Mouse (Mus musculus) skeletal muscle tissue, postnatal 0 days (tissue): ENCODE measurements around the gene Donson. TPM values are rescaled to one million over a fixed set of nuclear protein-coding genes. Genes with fewer than 3 reads are reported as not detected.

ENCODE experiments used
- polyA plus RNA-seq: library from polyadenylated mRNA; unstranded; fragments of >200 nt; fragmentation: Nextera tagmentation; extraction: Ambion mirVana; gene quantifications from 2 replicates; pipeline ENCODE4 v1.2.1, GENCODE M21; 2015

The Donson gene
- 4.2 and 4.6 TPM in 2 replicates for polyA plus RNA-seq

GRCm38 (mm10) chr16:91688619-91689334 lies at the start of gene Donson:
Gene Donson (minus strand): TSS chr16:91688770.

GRCm38 (mm10) chr16:91729066-91729482 lies 40.5 kb upstream of the Donson start, which contains the start of gene Itsn1:
Gene Itsn1 (plus strand): TSS chr16:91729281.

GRCm38 (mm10) chr16:91728123-91729065 lies 39.8 kb upstream of the Donson start, which contains the start of gene Cryzl1:
Gene Cryzl1 (minus strand): TSS chr16:91728975.

GRCm38 (mm10) chr16:91647461-91648219 lies 40.9 kb downstream of the Donson start, which contains the start of gene Son:
Gene Son (plus strand): TSS chr16:91647506.

GRCm38 (mm10) chr16:91646681-91647419 lies 41.7 kb downstream of the Donson start, which contains the start of gene Gart:
Gene Gart (minus strand): TSS chr16:91646952.

Other genes starting within 250 kb of the Donson start
- 24.4 and 26.4 TPM in 2 replicates for gene Ifnar1, start 203.5 kb downstream of the Donson start, polyA plus RNA-seq
- 48.0 and 54.0 TPM in 2 replicates for gene Ifngr2, start 141.7 kb downstream of the Donson start, polyA plus RNA-seq
- 11.7 and 12.3 TPM in 2 replicates for gene Tmem50b, start 91.0 kb downstream of the Donson start, polyA plus RNA-seq
- gene Dnajc28, start 69.7 kb downstream of the Donson start, polyA plus RNA-seq = 4.1 and 5.5 TPM in 2 replicates
- gene Gart, start 41.8 kb downstream of the Donson start, polyA plus RNA-seq = 38.6 and 39.2 TPM in 2 replicates
- 57.7 and 62.8 TPM in 2 replicates for gene Son, start 41.3 kb downstream of the Donson start, polyA plus RNA-seq
- 35.0 and 36.7 TPM in 2 replicates for gene Cryzl1, start 40.2 kb upstream of the Donson start, polyA plus RNA-seq
- gene Itsn1, start 40.5 kb upstream of the Donson start, polyA plus RNA-seq = 12.3 and 15.8 TPM in 2 replicates